Mouse (Mus musculus) layer of hippocampus, postnatal 25 days (tissue): ENCODE results near the gene Ntng2. TPM values are rescaled to one million over a fixed set of nuclear protein-coding genes. Genes with fewer than 3 reads are reported as not detected.

ENCODE experiments used
- DNase-seq, 2 experiments: peaks; one replicate each; pipeline ENCODE4 v3.0.0; 2022; ENCODE audit warnings: mixed read lengths in 2 of 2, low spot score in 1 of 2; ENCODE audit errors: extremely low spot score in 1 of 2
- total RNA-seq, 2 experiments: library from RNA; stranded (reverse); gene quantifications; 2 replicates each; pipeline ENCODE4 v1.2.3; 2021

Ntng2 gene
- total RNA-seq, 2 experiments from 2014 or later = 94.0 to 109 TPM

DNA sequence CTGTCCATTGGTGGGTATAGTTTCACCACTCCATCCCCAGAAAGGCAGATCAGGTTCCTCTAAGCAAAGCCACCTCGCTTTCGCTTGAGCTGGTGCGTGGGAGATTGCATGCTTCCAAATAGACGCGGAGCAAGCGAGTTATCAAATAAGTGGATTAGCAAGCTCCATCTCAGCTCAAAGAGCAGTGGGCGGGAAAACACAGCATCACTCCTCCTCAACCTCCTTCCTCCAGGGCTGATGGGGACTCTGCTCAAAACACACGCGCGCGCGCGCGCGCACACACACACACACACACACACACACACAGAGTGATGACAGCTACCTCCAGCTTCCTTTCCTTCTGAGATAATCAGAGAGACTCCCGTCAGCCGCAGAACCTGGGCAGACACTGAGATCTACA is 13.5 kb downstream of the Ntng2 start:
- DNase-seq = no peak

DNA sequence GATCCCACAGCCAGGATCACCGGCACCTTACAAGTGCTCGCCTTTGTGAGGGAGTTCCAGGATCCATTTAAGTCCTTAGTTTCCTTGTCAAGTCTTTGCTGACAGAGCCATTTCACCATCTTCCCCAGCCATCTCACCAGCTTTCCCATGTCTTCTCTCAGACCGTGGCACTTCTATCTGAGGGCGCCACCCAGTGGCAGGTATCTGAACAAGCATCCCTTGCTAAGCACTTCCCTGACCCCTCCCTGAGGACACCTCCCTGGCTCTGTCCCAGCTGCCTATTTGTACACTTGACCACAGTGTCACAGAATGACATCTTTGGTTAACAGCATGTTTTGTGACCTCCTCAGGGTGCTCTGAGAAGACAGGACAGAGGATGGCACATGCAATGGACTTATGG is 15.2 kb downstream of the Ntng2 start:
- peak in 1 of 2 experiments; percentile 74 for DNase-seq

DNA sequence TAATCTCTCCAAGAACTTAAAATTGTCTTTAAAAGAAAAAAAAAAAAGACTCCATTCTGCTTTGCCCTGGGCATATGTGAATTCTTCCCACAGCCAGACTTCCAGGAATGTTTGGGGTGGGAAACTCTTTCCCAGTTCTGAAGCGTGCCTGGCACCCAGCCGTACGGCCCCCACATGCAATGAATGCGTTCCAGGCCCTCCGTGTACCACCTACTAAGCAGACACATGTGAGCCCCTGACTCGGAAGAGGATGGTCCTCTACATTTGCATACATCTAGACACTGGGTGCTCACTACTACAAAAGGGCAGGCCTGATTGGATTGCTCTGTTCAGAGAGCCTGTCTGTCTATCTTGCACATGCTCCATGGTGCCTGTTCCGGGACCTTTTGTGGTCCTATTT is 17.0 kb downstream of the Ntng2 start:
- no peak for DNase-seq

DNA sequence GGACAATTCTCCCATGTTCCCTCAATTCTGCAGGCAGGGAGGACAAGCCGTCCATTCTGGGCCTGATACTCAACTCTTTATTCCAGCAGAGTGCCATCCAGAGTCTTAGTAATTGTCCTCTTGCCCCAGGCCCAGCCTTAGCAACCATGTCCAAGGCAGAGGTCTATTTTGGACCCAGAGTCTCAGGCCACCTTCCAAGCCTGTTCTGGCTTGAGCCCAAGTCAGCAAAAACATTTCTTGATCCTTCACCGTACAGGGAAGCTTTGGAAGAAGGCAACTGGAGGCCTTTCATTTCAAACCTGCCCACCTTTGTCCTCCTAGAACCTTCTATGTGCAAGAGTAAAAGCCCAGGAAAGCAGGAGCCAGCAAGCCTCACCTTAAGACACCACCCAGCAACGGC is 17.8 kb downstream of the Ntng2 start:
- DNase-seq = no peak

DNA sequence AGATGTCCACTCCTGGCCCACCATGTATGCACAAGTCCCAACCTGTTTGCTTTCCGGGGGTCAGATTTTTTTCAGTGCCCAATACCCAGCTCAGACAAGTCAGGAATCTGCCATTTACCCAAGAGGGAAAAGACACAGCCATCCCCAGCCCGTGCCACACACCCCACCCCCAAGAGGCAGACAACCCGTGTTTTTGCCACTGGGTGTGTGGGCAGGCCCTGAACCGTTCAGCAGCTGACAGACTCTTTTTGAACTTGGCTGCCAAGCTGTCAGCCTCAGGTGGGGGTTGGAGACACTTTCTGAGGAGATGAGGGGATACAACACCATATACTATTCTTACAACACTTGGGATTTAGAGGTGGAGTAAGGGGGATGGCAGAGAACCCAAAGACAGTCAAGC is 18.8 kb downstream of the Ntng2 start:
- no peak for DNase-seq

DNA sequence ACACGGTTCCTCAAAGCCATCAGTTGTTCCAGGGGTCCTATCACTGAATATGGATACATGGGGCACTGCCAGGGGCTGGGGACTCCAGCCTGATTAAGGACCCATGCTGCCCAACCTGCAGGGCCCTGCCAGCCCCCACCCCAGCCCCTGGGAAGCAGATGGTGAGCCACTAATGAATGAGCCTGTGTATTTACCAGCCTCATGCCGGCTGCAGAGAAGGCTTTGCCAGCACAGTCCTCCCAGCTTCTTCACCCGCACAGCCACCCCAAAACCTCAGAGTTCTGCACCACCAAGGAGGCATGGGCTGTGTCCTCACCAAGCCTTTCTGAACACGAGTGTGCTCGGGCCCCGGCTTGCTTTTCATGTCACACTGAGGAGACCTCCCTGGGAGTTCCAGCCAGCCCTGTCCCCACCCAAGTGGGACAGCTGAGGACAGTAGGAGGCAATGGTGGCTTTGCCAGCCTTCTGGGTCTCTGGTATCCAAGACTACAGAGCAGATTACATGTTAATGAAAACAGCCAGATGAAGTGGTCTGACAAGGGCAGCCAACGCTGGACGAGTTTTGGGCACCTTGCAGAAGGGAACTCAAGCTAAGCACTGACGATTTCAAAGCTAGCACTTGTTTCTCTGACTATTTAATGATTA is 22.5 kb downstream of the Ntng2 start:
- DNase-seq = no peak

DNA sequence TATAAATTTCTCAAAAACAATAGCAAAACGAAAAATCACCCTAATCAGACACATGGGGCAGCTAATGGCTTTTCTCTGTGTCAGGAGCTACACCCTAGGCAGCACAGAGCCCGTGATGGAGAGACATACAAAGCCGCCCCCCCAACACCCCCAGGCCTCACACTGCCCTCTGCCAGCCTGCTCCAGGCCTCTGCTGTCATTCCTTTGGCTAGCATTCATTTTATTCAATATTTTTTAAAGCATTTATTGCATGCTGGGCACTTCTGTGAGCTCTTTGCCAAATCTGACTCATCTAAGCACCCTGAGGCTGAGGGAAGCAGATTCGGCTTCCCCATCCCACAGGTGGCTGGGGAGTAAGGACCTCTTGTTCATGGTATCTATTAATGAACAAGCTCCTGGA is 26.1 kb downstream of the Ntng2 start:
- DNase-seq = no peak

DNA sequence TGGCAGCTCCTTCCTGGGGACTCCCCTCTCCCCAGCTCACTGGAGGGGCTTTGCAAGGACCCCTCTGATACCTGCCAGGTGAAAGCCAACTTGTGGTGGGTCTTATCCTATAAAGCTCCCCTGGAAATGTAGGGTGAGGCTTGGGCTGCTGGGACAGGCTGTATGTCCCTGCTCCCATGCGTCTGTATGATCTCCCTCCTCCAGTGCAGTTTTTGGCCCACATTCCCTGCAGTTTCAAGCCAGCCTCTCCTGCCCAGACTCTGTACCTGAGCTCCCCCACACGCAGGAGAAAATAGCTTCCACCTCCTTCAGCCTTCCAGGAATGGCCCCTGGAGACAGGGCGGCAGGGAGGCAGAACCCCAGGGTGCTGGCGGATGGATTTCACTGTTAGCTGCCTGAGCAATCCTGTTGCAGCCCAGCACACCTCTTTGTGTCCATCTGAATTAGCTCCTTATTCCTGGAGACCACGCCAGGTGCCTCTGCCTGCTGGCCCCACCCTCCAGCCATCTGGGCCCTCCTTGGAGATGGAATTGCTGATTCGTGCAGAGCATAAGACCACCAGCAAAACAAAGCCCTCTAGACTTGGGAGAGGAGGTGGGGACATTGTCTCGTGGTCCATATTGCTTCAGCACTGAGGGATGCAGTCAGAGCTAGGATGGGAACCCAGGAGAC is 29.1 kb downstream of the Ntng2 start:
- DNase-seq = no peak

DNA sequence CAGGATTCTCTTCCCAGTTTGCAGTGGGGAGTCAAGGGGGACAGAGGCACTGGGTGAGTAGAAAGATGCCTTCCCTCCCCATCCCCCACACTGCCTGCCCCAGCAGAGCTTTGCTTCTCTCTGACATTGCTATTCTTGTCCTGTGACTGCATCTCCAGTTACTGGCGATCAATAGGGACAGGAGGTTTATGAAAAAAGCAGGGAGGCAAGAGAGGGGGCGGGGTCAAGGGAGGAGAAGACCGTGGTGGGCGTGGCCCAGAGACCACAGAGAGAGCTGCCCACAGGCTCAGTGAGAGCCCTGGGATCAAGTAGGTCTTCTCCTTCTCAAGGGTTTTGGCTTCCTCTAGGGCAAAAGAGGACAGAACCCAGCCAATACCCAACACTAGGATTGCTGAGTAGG is 30.5 kb downstream of the Ntng2 start:
- no peak for DNase-seq

DNA sequence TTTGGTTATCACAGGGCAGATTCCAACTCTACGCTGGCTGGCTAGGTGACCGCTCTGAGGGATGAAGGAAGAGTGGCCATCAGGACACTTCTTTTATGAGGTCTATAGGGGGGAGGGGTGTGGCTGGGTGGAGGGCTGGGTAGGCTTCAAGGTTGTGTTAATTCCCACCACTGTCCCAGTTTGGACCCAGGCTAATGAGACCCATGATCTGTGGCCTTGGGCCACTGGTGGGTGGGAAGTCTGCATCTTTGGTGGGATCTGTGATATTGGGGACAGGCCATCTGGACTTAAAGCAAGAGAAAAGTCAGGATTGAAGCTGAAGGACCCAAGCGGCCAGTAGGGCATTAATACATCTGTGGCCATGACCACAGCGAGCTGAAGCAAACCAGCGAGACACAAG is 34.0 kb downstream of the Ntng2 start:
- no peak for DNase-seq

DNA sequence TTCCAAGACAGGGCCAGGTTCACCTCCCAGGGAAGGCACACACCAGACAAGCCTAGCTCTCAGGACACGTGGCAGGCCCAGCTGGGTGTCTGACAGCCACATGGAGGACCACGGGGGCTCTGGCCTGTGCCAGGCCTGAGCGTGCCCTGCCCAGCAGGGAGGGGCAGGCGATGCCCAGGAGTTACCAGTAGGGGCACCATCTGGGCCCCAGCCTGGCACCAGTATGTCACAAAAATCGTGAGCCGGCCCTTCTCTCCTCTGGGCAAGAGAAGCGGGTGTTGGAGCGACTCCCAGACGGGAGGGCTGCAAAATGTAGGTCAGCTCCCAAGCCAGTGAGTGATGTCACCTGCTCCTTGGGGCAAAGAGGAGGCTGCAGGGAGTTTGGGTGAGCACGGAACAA is 34.9 kb downstream of the Ntng2 start:
- peak in 1 of 2 experiments; percentile 54 for DNase-seq

DNA sequence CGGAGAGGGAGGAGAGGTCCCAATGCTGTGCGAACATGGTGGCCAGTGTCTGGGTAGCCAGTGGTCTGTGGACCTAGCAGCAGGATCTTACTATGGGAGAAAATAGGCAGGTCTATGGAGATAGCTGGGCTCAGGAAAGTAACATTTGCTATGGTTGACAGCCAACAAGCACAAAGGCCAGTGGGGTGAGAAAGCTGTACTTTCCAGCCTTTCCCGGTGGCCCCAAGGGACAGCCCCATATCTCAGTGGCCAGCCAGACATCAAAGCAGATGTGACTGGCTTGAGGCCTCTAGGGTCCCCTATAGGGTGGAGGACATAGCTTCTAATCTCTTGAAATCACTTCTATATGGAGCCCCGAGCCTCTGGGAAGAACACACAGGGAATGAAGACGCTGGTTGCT is 35.8 kb downstream of the Ntng2 start:
- no peak for DNase-seq

DNA sequence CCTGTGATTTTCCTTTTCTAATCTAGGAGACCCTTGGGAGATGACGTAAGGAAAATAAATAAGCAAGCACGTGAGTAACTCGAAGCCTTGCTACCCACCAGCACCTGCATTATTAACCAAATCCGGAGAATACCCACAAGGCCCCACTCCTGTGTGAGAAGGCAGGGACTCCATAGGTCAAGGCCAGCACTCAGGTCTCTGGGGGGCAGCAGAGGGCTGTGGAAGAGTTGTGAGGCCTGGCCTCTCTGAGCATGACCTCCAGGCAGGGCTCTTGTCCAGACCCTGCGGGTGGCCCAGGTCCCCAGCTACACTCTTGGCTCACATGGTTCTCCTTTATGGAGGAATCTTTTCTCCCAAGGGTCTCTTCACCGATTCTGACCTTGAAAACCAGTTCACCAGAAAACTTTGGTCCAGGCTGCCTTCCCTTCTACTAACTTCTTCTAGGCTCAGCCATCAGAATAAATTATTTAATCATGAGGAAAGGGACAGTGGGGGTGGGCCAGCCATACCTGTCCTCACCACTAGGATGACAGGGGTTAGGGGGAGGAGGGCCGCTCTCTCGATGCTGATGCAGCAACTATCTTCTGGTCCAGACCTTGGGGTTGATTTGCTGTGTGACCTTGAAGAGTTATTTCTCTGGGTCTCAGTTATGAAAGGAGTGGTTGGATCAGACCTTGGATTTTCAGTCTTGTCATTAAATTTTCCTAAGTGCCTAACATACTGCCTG is 36.4 kb downstream of the Ntng2 start:
- peak in 1 of 2 experiments; percentile 61 for DNase-seq

DNA sequence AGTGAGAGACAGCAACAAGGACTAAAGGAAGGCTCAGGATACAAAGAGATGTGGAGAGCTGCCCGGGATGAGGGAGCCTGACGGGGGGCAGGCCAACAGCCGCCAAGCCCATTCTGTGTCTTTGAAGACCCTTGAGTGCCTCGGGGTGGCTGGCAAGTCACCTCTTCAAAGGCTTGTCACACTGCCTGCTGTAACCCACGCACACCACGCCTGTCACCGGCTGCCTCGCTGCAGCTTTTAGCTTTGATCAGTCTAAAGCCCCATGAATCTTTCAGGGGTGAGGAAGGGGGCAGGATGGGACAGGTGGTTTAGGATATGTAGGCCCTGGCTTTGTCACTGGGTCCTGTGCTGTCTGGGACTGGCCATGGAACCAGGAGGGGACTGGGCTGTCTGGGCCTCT is 46.6 kb downstream of the Ntng2 start:
- no peak for DNase-seq

DNA sequence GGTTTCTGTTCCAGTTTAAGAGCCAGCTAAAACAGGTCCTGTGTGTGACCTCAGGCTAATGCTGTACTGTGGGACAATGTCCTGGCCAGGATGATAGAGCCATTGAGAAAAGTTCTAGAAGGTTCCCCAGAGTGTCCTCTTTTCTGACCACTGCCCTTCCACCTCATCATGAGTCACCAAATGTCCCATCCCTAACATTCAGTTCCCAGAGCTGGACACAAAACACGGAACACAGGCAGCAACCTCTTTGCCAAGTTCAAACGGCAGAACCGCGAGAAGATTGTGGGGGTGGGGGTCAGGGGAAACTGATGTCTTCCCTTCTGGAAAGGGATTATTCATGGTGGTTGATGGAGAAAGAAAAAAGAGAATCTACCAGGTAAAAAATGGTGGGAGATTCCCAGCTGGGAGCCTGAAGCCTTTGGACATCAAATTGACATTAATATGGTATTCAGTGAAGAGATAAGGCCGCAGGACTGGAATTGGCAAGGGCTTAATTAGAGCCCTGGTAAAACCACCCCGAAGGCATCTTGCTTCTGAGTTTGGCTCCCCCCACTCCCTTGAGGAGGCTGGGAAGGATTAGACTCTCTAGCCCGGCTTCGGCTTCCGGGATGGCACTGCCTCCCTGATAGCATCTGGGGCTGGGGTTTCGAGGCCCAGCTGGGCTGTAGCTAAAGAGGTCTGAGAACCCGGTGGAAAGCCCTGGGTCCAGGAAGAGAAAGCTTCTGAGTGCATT is 51.4 kb downstream of the Ntng2 start:
- DNase-seq = no peak

DNA sequence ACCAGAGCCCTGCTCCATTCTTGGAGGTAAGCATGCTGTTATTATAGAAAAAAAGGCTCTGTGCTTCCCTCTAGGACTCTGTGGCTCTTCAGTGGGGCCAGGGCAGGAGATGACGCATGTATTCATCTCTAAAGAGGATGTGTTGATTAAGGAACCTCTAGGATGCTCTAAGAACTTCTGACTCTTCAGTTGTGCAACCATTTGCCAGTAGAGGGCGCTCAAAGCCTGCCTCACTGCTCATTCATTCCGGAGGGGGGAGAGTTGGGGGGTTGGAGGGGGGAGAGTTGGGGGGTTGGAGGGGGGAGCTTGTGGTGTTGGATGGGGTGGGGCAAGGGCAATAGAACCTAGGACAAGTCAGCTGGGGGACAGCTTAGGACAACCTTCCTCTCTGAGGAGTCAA is 52.9 kb downstream of the Ntng2 start:
- DNase-seq = peak in 1 of 2 experiments; percentile 75

DNA sequence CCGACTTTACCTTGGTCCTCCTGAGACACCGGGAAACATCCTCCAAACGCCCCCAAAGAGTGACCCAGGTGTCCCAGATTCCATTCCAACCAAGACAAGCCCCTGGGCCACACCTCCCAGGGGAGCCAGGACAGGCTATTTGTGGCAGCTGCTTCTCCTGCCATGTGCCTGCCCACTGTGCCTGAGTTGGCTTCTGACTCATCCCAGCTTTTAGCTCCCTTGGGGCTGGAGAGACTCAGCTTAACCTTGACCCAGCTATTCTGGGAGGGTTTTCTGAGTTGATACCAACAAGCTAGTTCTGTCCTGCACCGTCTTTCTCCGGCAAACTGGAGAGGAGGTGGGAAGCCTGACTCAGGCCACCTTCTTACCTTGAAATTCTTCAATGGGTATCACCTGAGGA is 54.4 kb downstream of the Ntng2 start:
- DNase-seq = no peak

DNA sequence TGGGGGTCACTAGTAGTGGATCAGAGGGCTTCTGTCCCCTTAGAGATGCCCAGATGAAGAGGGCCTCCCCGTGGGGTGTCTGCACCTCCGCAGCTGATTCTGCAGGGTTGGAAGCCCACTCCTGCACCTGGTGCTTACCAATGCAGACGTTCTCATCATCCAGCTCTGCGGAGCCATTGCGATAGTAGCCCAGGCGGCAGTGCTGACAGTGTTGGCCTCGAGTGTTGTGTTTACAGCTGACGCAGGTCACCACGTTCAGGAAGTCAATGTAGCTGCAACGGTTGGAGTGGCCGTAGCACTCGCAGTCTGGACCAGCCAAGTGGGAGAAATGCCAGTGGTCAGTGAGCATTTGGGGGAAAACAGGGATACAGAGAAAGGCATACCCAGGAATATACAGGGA is 56.0 kb downstream of the Ntng2 start:
- no peak for DNase-seq

DNA sequence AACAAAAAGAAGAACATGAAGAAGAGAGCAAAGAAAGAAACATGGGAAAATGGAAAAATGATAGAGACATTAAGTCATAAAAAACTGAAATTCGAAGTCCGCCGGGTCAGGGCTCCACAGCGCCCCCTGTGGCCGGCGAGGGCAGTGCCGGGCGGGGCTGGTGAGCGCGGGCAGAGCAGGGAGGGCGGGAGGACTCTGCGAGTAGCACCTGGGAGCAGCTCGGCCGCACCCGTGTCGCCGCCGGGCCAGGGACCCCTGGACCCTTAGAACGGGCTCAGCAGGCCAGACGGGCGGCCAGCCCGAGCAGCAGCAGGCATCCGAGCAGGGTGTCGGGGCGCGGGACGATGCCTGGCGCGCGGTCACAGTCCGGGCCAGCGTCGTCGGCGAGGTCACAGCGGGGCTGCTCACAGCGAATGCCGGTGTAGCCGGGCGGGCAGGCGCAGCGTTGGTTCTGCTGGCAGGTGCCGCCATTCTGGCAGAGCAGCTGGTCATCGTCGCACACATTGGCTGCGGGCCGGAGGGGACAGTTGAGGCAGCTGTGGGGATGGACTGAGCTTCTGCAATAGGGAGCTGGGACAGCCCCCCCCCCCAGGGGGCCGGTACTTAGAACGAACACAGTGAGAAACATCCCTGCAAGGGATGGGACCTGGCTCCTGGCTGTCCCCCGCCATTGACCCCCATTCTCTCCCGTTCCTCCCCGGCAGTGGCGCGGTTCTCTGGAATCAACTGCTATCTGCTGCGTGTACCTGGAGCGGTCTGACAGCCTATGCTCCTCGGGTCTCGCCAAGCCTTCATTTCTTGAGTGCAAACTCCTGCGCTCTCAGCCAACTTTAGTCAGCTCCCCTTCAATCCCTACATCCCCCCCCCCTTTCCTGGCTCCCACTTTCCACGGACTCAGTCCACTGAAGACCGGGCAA is 58.0 kb downstream of the Ntng2 start:
- DNase-seq = peak; percentile 74 to 83
